Mouse (Mus musculus) ES-Bruce4 (cell line): ENCODE data around the gene Tmem164.

Experiments used
- CTCF ChIP-seq: IDR thresholded peaks from one replicate; pipeline ENCODE4 v1.8.1; 2011; ENCODE audit warnings: low read depth, low read length
- EP300 ChIP-seq: IDR thresholded peaks from 2 replicates; pipeline ENCODE4 v1.6.1; 2011; ENCODE audit warnings: low read depth, low read length; ENCODE audit not compliant: insufficient read depth
- POLR2A ChIP-seq: IDR thresholded peaks from one replicate; pipeline ENCODE4 v1.8.1; 2011; ENCODE audit warnings: low read length; ENCODE audit not compliant: insufficient read depth

- TF ChIP-seq EP300 (no peak), POLR2A (no peak), CTCF (no peak)
These were observed 157.6 kb downstream of the Tmem164 start for GRCm38 (mm10) chrX:142838841-142839240.
